10 mouse cellular contexts compared by ENCODE assay signal in the genomic region with DNA sequence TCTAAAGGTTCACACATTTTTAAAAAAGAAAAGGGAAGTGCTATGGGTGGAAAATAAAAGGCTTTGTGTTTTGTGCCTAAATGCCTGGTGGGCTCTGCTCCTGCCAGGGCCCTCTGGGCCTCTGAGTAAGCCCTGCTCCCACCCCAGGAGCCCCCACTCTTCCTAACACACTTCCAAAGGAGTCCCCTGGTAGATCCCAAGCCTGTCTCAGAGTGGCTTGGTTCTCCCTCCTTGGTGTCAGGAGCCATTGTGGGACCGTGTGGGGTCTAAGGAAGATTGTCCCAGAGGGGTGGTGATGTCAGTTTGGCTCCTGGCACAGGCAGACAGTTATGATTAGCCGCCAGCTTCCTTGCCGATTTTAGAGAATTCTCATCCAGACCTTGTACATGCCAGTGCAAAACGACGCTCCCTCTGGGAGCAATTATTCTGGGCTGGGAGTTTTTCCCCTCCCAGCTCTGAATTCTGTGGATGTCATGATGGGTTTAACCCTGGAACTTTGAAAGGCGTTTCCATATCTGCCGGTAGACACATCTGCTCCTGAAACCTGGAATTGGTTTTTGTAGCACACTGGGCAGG.
DNase-seq lines count a peak whose midpoint lies in the region; ATAC-seq and TF ChIP-seq lines count a peak whose summit lies in the region.
"Had no signal": no experiment of that assay in that cellular context is flagged by ENCODE, and none has a peak within 500 bp of the region (broad histone marks: within the 10 kb centered on the region; RNA-seq: fewer than 3 reads in every experiment).

No protein-coding gene starts in this region.

- H3K27me3 ChIP-seq in hindbrain, embryonic 12.5 days, result no peaks in the 10 kb centered on the region
- H3K27me3 ChIP-seq in hindbrain, postnatal 0 days (ENCODE audit: insufficient read depth, low read length), result no peaks in the 10 kb centered on the region
- no peaks in the 10 kb centered on the region for H3K27me3 ChIP-seq in forebrain, embryonic 12.5 days
- no peaks in the 10 kb centered on the region for H3K27me3 ChIP-seq in limb, embryonic 14.5 days (ENCODE audit: control insufficient read depth, insufficient read depth, low read length)
- no peaks in the 10 kb centered on the region for H3K27me3 ChIP-seq in neural tube, embryonic 13.5 days
- H3K27me3 ChIP-seq in intestine, postnatal 0 days (replicated peaks; ENCODE audit: control insufficient read depth, insufficient read depth, low read length), result no peaks in the 10 kb centered on the region
- H3K27me3 ChIP-seq: lung, embryonic 15.5 days had no signal

- H3K36me3 ChIP-seq in hindbrain, embryonic 12.5 days, result no peaks in the 10 kb centered on the region
- H3K36me3 ChIP-seq in hindbrain, postnatal 0 days (ENCODE audit: insufficient read depth, low read length), result no peaks in the 10 kb centered on the region
- H3K36me3 ChIP-seq in forebrain, embryonic 12.5 days (replicated peaks), result 0 out of 2 replicates have a peak, but pooled peaks cover 2% of the 10 kb centered on the region
- 0 out of 2 replicates have a peak, but pooled peaks cover 3% of the 10 kb centered on the region for H3K36me3 ChIP-seq in limb, embryonic 14.5 days (ENCODE audit: control insufficient read depth, insufficient read depth, low read length)
- no peaks in the 10 kb centered on the region for H3K36me3 ChIP-seq in neural tube, embryonic 13.5 days
- peaks cover 4% of the 10 kb centered on the region; the same call in 1 of the 2 replicates for H3K36me3 ChIP-seq in intestine, postnatal 0 days (ENCODE audit: control insufficient read depth, insufficient read depth)
- H3K36me3 ChIP-seq: lung, embryonic 15.5 days had no signal

- H3K4me2 ChIP-seq in hindbrain, embryonic 12.5 days (replicated peaks), result no peak overlapping the region
- H3K4me2 ChIP-seq in hindbrain, postnatal 0 days (ENCODE audit: low read depth, low read length), result no peak overlapping the region
- H3K4me2 ChIP-seq in forebrain, embryonic 12.5 days, result no peak overlapping the region
- H3K4me2 ChIP-seq in limb, embryonic 14.5 days (replicated peaks; ENCODE audit: low read depth, low read length, severe bottlenecking), result no peak overlapping the region
- H3K4me2 ChIP-seq in neural tube, embryonic 13.5 days, result no peak overlapping the region
- H3K4me2 ChIP-seq in intestine, postnatal 0 days (replicated peaks; ENCODE audit: low read depth), result no peak overlapping the region
- H3K4me2 ChIP-seq: lung, embryonic 15.5 days had no signal

- H3K4me1 ChIP-seq in hindbrain, embryonic 12.5 days, result peaks cover 30% of the 10 kb centered on the region
- peaks cover 4% of the 10 kb centered on the region; the same call in 1 of the 2 replicates for H3K4me1 ChIP-seq in hindbrain, postnatal 0 days (ENCODE audit: insufficient read depth, low read length)
- peaks cover 26% of the 10 kb centered on the region for H3K4me1 ChIP-seq in forebrain, embryonic 12.5 days
- peaks cover 23% of the 10 kb centered on the region for H3K4me1 ChIP-seq in limb, embryonic 14.5 days (ENCODE audit: control insufficient read depth, insufficient read depth, low read length)
- H3K4me1 ChIP-seq in neural tube, embryonic 13.5 days (replicated peaks), result peaks cover 33% of the 10 kb centered on the region
- H3K4me1 ChIP-seq in intestine, postnatal 0 days (replicated peaks; ENCODE audit: control insufficient read depth, insufficient read depth, low read length), result peaks cover 4% of the 10 kb centered on the region; the same call in 1 of the 2 replicates
- H3K4me1 ChIP-seq: lung, embryonic 15.5 days had no signal

- H3K9me3 ChIP-seq in hindbrain, embryonic 12.5 days (replicated peaks), result no peaks in the 10 kb centered on the region
- H3K9me3 ChIP-seq in hindbrain, postnatal 0 days (ENCODE audit: low read length), result no peaks in the 10 kb centered on the region
- H3K9me3 ChIP-seq in forebrain, embryonic 12.5 days, result no peaks in the 10 kb centered on the region
- no peaks in the 10 kb centered on the region for H3K9me3 ChIP-seq in limb, embryonic 14.5 days (ENCODE audit: control insufficient read depth, low read length)
- H3K9me3 ChIP-seq in neural tube, embryonic 13.5 days, result no peaks in the 10 kb centered on the region
- H3K9me3 ChIP-seq in intestine, postnatal 0 days (ENCODE audit: control insufficient read depth), result no peaks in the 10 kb centered on the region
- H3K9me3 ChIP-seq: lung, embryonic 15.5 days had no signal

- no peak overlapping the region for H3K9ac ChIP-seq in hindbrain, embryonic 12.5 days
- H3K9ac ChIP-seq in hindbrain, postnatal 0 days (replicated peaks; ENCODE audit: low read length), result no peak overlapping the region
- no peak overlapping the region for H3K9ac ChIP-seq in forebrain, embryonic 12.5 days
- H3K9ac ChIP-seq in limb, embryonic 14.5 days (ENCODE audit: low read depth, low read length, severe bottlenecking), result no peak overlapping the region
- 0 out of 2 replicates have a peak overlapping the region, but pooled peaks have one; percentile 31 for H3K9ac ChIP-seq in neural tube, embryonic 13.5 days
- no peak overlapping the region for H3K9ac ChIP-seq in intestine, postnatal 0 days (ENCODE audit: low read depth, low read length)
- H3K9ac ChIP-seq: lung, embryonic 15.5 days had no signal

- WGBS in hindbrain, embryonic 12.5 days, result 51% methylated on average over 7 of the region's 7 CpGs
- 31% methylated on average over 7 of the region's 7 CpGs for WGBS in hindbrain, postnatal 0 days
- WGBS in forebrain, embryonic 12.5 days, result 70% methylated on average over 7 of the region's 7 CpGs
- 23% methylated on average over 7 of the region's 7 CpGs for WGBS in limb, embryonic 14.5 days
- 36% methylated on average over 7 of the region's 7 CpGs for WGBS in neural tube, embryonic 13.5 days
- 69% methylated on average over 7 of the region's 7 CpGs for WGBS in intestine, postnatal 0 days

- H3K4me3 ChIP-seq in hindbrain, embryonic 12.5 days, result no peak overlapping the region
- H3K4me3 ChIP-seq in hindbrain, postnatal 0 days (ENCODE audit: low read length), result no peak overlapping the region
- no peak overlapping the region for H3K4me3 ChIP-seq in forebrain, embryonic 12.5 days (replicated peaks)
- H3K4me3 ChIP-seq in limb, embryonic 14.5 days (replicated peaks; ENCODE audit: low read length), result no peak overlapping the region
- H3K4me3 ChIP-seq in neural tube, embryonic 13.5 days, result no peak overlapping the region
- no peak overlapping the region for H3K4me3 ChIP-seq in intestine, postnatal 0 days (ENCODE audit: low read depth, low read length)
- H3K4me3 ChIP-seq: lung, embryonic 15.5 days had no signal

- no peak for DNase-seq in hindbrain, postnatal 0 days (ENCODE audit: low spot score)
- DNase-seq in limb, embryonic 14.5 days (ENCODE audit: low spot score), result peak; percentile 34
- no peak for DNase-seq in ovary, postnatal 14 days (ENCODE audit: low spot score)
- DNase-seq in B cell, adult 2 months, result no peak
- DNase-seq: thymus, postnatal 14 days had no signal

- no peak for TF ChIP-seq CTCF in hindbrain, postnatal 0 days (IDR thresholded peaks at IDR 0.05; ENCODE audit: low read depth)
- TF ChIP-seq CTCF in intestine, postnatal 0 days (IDR thresholded peaks at IDR 0.05; ENCODE audit: low read depth), result no peak

- H3K27ac ChIP-seq in hindbrain, embryonic 12.5 days, result no peak overlapping the region
- no peak overlapping the region for H3K27ac ChIP-seq in hindbrain, postnatal 0 days
- H3K27ac ChIP-seq in forebrain, embryonic 12.5 days, result peak overlapping the region; percentile 46
- peak overlapping the region; percentile 67 for H3K27ac ChIP-seq in limb, embryonic 14.5 days (replicated peaks; ENCODE audit: low read depth, low read length)
- peak overlapping the region; percentile 59; the same call in 1 of the 2 replicates for H3K27ac ChIP-seq in neural tube, embryonic 13.5 days (replicated peaks)
- no peak overlapping the region for H3K27ac ChIP-seq in intestine, postnatal 0 days (ENCODE audit: low read depth, low read length)
- H3K27ac ChIP-seq: lung, embryonic 15.5 days had no signal

- ATAC-seq in hindbrain, embryonic 12.5 days (ENCODE audit: low FRiP score), result 0 out of 2 replicates have a peak, but pooled peaks have one; percentile 12
- no peak for ATAC-seq in hindbrain, postnatal 0 days
- peak; percentile 33; the same call in 1 of the 2 replicates for ATAC-seq in forebrain, embryonic 12.5 days (ENCODE audit: low FRiP score)
- peak; percentile 10; the same call in 1 of the 2 replicates for ATAC-seq in limb, embryonic 14.5 days (ENCODE audit: low FRiP score, low read depth)
- peak; percentile 41 for ATAC-seq in neural tube, embryonic 13.5 days (ENCODE audit: low read depth)
- ATAC-seq in intestine, postnatal 0 days, result no peak

- TF ChIP-seq POLR2A in limb, embryonic 14.5 days (IDR thresholded peaks at IDR 0.05; ENCODE audit: borderline replicate concordance, extremely low read depth, insufficient read depth, insufficient read length), result no peak

Comparison
In these comparisons a context has a peak if more than half of its experiments do, and no peak if none do; other contexts are left out.
1. ATAC-seq: peak in hindbrain, embryonic 12.5 days (single experiment), forebrain, embryonic 12.5 days (single experiment), limb, embryonic 14.5 days (single experiment) and neural tube, embryonic 13.5 days (single experiment); none in hindbrain, postnatal 0 days (single experiment) and intestine, postnatal 0 days (single experiment).
2. H3K27ac ChIP-seq: peak in forebrain, embryonic 12.5 days (single experiment), limb, embryonic 14.5 days (single experiment) and neural tube, embryonic 13.5 days (single experiment); none in hindbrain, embryonic 12.5 days (single experiment), hindbrain, postnatal 0 days (single experiment) and intestine, postnatal 0 days (single experiment).